Mouse (Mus musculus) hindbrain, embryonic 10.5 days (tissue): ENCODE results near the gene Gltp. TPM values are rescaled to one million over a fixed set of nuclear protein-coding genes. Genes with fewer than 3 reads are reported as not detected.

Experiments
- DNase-seq: peaks from one replicate; pipeline ENCODE4 v3.0.0-alpha.2; 2017; ENCODE audit warnings: low spot score
- H3K27ac ChIP-seq: fragments of 300-500 bp; sonication (generic); 2 replicates; pipeline ENCODE4 v1.5.1; 2016; ENCODE audit warnings: mild to moderate bottlenecking, moderate library complexity
- H3K27me3 ChIP-seq: fragments of 300-500 bp; sonication (generic); 2 replicates; pipeline ENCODE4 v1.6.1; 2016; ENCODE audit warnings: mild to moderate bottlenecking; ENCODE audit not compliant: poor library complexity, insufficient read depth, severe bottlenecking
- H3K36me3 ChIP-seq: fragments of 300-500 bp; sonication (generic); 2 replicates; pipeline ENCODE4 v1.6.1; 2016; ENCODE audit warnings: mild to moderate bottlenecking, moderate library complexity
- H3K4me1 ChIP-seq: fragments of 300-500 bp; sonication (generic); replicated peaks from 2 replicates; pipeline ENCODE4 v1.6.1; 2016; ENCODE audit warnings: mild to moderate bottlenecking
- H3K4me3 ChIP-seq: fragments of 300-500 bp; sonication (generic); 2 replicates; pipeline ENCODE4 v1.5.1; 2016; ENCODE audit warnings: mild to moderate bottlenecking, moderate library complexity
- H3K9me3 ChIP-seq: fragments of 300-500 bp; sonication (generic); 2 replicates; pipeline ENCODE4 v1.6.1; 2016; ENCODE audit warnings: mild to moderate bottlenecking, moderate library complexity
- WGBS: fragments of 180-500 bp; shearing (Covaris S2); methylation state at CpG from one replicate; pipeline ENCODE4 v1.1.7; 2016; 5-methylcytosine and 5-hydroxymethylcytosine counted together
- polyA plus RNA-seq: library from polyadenylated mRNA; unstranded; fragments of >200 nt; fragmentation: Nextera tagmentation; extraction: Ambion mirVana; gene quantifications from 2 replicates; pipeline ENCODE4 v1.2.1, GENCODE M21; 2016

Gltp gene
- polyA plus RNA-seq, 1 experiment from 2014 or later = 80.4 TPM

DNA sequence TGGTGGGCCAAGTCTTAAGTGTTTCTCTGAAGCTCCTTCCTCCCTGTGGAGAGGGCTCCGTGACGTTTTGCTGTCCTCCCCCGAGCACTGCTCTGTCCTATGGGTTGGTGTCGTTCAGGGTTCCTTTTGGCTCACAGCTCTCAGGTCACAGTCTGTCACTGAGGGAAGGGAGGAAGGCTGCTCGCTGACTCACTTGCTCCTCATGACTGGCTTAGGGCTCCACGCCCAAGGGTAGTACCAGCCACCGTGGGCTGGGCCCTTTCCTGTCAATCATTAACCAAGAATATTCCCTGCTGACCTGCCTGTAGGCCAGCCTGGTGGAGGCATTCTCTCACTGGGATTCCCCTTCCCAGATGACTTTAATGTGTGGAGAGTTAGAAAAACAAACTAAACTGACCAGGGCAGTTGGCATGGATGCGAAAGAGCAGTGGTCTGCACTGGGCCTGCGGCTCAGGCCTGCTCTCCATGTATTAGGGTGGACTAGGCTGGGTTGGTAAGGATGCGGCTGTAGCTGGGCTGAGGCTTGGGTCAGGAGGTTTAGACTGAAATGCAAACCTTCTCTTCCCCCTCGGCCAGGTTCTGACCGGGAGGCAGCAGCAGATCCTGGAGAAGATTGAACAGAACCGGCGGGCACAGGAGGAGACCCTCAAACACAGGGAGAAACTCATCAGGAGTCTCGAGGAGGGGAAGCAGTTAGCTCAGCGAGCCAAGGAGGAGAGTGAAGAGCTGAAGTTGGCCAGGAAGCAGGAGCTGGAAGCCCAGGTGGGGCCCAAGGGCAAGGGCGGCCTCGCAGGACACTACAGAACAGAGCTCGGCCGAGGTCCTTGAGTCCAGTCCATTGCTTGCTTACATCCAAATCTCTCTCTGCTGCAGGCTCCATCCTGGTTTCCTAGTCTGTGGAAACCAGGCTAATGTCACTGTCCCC is 28.5 kb upstream of the Gltp start:
- WGBS = 89% methylated on average over 20 of the region's 20 CpGs
- DNase-seq = no peak
- no peak overlapping the region for H3K27ac ChIP-seq
- no peaks in the 10 kb centered on the region for H3K27me3 ChIP-seq
- H3K36me3 ChIP-seq = peaks cover 100% of the 10 kb centered on the region
- peaks cover 6% of the 10 kb centered on the region; the same call in 1 of the 2 replicates for H3K9me3 ChIP-seq
- no peaks in the 10 kb centered on the region for H3K4me1 ChIP-seq
- H3K4me3 ChIP-seq = no peak overlapping the region

DNA sequence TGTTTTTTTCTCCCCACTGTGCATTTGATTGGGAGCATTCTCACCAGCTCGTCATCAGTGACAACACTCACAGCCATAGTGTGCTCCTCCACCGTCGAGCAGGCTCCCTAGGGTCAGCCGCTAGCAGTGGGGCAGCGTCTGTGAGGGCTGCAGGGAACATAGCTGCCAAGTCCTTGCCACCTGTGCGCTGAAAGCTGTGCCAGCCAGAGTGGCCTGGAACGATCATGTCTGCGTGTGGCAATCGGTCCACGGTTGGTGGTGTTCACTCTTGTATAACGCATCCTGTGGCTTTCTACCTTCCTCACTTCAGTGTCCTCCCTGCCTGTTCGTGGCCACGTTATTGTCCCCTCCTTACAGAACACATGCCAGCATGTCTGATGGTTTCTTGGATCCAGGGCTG is 27.7 kb upstream of the Gltp start:
- H3K9me3 ChIP-seq = no peaks in the 10 kb centered on the region
- H3K27ac ChIP-seq = no peak overlapping the region
- H3K4me3 ChIP-seq = no peak overlapping the region
- no peaks in the 10 kb centered on the region for H3K27me3 ChIP-seq
- no peak for DNase-seq
- H3K36me3 ChIP-seq = peaks cover 100% of the 10 kb centered on the region
- WGBS = 87% methylated on average over 13 of the region's 13 CpGs
- H3K4me1 ChIP-seq = no peaks in the 10 kb centered on the region

DNA sequence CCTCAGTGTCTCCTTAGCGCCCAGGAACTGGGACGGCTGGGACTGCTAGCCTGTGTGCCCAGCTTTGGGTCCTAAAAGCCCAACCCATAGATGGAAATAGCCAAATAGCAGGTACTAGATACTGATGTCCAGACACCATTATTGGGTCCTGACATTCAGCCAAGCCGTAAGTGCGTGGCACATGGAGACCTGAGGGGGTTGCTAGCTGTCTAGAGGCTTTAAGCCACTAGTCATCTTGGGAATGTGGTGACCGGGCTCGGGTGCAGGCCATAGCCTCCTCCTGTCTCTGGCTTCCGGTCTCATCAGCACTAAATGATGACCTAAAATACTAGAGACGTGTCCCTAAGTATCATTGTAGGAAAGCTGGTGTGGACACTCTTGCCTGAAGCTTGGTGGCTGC is 27.2 kb upstream of the Gltp start:
- Histone ChIP-seq H3K9me3 (no peaks in the 10 kb centered on the region), H3K27ac (no peak overlapping the region), H3K36me3 (peaks cover 100% of the 10 kb centered on the region), H3K4me3 (no peak overlapping the region), H3K27me3 (no peaks in the 10 kb centered on the region), H3K4me1 (no peaks in the 10 kb centered on the region)
- DNase-seq = no peak
- WGBS = 95% methylated on average over 8 of the region's 8 CpGs

DNA sequence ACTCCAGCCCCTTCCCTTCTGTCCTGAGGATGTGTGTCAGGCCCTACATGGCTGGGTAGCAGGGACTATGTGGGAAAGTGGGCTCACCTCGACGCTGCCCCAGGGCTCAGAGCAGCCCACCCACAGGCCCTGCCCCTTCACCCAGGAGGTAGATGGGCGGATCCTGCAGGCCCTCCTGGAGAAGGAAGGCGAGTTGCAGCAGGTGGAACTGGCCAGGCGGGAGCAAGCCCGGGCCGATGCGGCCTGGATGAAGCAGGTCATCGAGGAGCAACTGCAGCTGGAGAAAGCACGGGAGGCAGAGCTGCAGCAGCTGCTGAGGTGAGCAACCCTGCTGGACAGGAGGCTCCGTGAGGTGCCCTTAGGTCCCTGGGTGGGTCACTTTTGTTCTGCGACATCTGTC is 26.5 kb upstream of the Gltp start:
- Histone ChIP-seq H3K9me3 (no peaks in the 10 kb centered on the region), H3K4me1 (no peaks in the 10 kb centered on the region), H3K27ac (no peak overlapping the region), H3K36me3 (peaks cover 100% of the 10 kb centered on the region), H3K27me3 (no peaks in the 10 kb centered on the region), H3K4me3 (no peak overlapping the region)
- no peak for DNase-seq
- WGBS = 91% methylated on average over 12 of the region's 12 CpGs

DNA sequence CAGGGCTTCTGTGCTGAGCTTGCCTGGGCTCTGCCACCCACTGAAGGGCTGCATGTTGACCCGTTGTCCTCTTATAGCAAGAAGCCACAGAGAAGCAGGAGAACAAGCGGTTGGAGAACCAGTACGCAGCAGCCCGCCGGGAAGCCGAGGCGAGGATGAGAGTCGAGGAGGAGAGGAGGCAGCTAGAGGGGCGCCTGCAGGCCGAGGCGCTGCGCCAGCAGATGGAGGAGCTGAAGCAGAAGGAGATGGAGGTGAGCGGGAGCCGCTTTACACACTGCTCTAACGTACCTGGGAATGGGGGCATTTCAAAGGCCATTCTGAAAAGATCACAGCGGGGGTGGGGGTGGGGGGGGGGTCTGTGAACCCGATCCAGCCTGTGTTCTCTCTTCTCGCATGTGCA is 23.8 kb upstream of the Gltp start:
- Histone ChIP-seq H3K27me3 (no peaks in the 10 kb centered on the region), H3K4me3 (no peak overlapping the region), H3K4me1 (no peaks in the 10 kb centered on the region), H3K36me3 (peaks cover 100% of the 10 kb centered on the region), H3K27ac (no peak overlapping the region), H3K9me3 (no peaks in the 10 kb centered on the region)
- 92% methylated on average over 18 of the region's 18 CpGs for whole genome bisulfite sequencing
- DNase-seq = no peak

DNA sequence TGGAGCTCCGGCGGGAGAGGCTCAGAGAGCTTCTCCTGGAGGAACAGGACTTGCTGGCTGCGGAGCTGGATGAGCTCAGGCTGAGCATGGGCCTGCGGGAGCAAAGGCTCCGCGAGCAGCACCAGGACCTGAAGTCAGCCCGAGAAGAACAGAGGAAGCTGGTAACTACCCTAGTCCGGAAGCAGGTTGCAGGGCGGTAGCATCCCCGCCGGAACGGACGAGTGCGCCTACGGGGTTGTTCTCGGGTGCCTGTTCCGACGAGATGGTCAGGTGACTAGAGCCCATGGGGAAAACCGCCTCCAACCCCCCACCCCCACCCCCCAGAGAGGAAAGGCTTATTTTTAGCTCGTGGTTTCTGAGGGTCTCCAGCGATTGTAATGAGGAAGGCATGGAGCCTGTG is 18.6 kb upstream of the Gltp start:
- 0 out of 2 replicates have a peak overlapping the region, but pooled peaks have one; percentile 89 for H3K4me3 ChIP-seq
- no peak overlapping the region for H3K27ac ChIP-seq
- no peaks in the 10 kb centered on the region for H3K9me3 ChIP-seq
- H3K4me1 ChIP-seq = peaks cover 19% of the 10 kb centered on the region
- 94% methylated on average over 21 of the region's 21 CpGs for WGBS
- H3K27me3 ChIP-seq = no peaks in the 10 kb centered on the region
- peaks cover 54% of the 10 kb centered on the region for H3K36me3 ChIP-seq
- no peak for DNase-seq

DNA sequence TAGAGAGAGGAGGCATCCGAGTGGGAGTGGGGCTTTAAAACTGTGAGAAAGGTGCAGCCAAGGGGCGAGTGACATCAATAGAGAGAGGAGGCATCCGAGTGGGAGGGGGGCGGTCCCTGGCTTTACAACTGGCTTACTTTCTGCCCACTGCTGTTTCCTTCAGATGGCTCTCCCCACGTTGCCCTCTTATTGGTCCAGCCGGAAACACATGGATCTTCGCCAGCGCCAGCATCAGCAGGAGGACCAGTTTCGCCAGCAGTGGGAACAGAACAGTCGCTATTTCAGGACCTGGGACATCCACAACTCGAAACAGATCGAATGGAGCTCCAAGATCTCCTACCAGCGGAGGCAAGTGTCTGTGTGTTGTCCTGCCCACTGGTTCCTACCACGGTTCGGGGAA is 17.7 kb upstream of the Gltp start:
- DNase-seq = no peak
- peak overlapping the region; percentile 89 for H3K4me3 ChIP-seq
- no peaks in the 10 kb centered on the region for H3K9me3 ChIP-seq
- no peaks in the 10 kb centered on the region; the same call in 1 of the 2 replicates for H3K27me3 ChIP-seq
- H3K27ac ChIP-seq = no peak overlapping the region
- H3K36me3 ChIP-seq = peaks cover 45% of the 10 kb centered on the region
- H3K4me1 ChIP-seq = peaks cover 19% of the 10 kb centered on the region
- WGBS = 56% methylated on average over 15 of the region's 15 CpGs

DNA sequence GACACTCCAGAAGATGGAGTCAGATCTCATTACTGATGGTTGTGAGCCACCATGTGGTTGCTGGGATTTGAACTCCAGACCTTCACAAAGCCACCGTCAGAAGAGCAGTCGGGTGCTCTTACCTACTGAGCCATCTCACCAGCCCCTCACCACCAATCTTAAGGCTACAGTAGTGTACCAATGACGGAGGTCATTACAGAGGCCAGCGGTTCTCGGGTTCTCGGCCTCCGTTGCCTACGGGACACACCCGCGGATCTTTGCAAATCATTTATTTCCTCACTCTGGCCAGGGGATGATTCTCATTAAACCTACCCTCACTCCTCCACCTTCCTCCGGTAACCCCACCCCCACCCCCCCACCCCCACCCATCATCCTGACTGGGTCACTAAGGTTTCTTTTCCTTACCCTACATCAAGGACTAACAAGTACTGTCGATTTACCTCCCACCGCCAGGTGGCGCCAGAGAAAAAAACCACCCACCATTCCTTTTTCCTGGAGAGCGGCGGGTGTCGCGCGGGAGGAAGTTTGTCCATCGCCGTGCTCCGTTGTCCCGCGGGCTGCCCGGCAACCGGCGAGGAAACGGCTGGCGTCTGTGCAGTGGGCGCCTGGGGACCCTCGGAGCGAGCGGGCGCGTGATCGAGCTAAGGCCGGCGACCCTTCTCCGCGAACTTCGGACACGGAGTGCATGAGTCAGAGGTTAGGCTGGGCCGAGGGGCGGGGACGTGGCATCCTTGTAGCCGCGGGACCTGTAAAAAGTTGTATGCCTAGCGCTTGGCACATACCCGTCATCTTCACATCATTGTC is 16.7 kb upstream of the Gltp start, which contains the start of gene Tchp:
Tchp (plus strand) TSS at position 496 of the 804 bp plus-strand sequence.
- peaks cover 22% of the 10 kb centered on the region for H3K4me1 ChIP-seq
- H3K27me3 ChIP-seq = no peaks in the 10 kb centered on the region; the same call in 1 of the 2 replicates
- peak; percentile 96 for DNase-seq
- H3K4me3 ChIP-seq = peak within 1 kb of the TSS; percentile 89
- H3K27ac ChIP-seq = peak within 1 kb of the TSS; percentile 90
- WGBS = 3% methylated on average over 49 of the region's 49 CpGs
- H3K36me3 ChIP-seq = peaks cover 35% of the 10 kb centered on the region
- no peaks in the 10 kb centered on the region for H3K9me3 ChIP-seq

DNA sequence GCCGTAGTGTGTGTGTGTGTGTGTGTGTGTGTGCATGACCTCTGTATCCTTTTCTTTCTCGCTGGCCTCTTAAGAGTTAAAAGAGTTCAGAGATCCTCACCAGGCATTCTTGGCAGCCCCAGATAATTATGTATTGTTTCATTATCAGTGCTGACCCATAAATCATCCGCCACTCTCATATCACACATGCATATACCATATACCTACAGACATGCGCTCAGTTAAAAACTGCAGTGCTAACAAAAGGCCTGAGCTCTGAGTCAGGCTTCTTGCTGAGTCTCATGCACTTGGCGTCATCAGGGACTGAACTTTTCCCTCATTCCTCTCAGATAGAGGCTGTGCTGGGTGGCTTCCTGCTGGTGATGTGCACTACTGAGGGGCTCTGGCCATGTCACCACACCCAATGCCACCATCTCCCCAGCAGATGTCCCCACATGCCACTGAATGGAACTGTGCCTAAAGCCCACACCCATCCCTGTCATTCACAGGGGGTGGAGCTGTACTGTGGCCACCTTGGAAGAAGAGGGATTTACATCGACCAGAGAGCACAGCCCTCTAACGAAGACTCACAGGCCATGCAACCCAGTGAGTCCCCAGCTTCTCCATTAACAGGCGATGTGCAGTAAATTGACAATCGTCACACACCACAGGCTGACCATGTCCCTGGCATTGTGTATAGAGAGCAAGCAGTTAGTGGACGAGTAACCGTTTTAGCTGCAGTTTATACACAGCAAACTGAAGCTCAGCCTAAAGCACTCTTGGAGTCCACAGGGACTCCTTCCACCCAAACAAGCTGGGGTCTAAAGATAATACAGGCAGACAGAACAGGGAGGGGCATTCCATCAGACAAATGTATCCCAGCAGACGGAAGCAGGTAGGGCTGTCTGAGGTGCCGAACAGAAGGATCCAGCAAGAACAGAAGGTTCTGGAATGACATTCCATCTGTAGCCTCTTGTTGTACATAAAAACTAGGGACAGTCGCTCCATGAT is 11.9 kb upstream of the Gltp start:
- Histone ChIP-seq H3K27me3 (no peaks in the 10 kb centered on the region; the same call in 1 of the 2 replicates), H3K27ac (no peak overlapping the region), H3K4me3 (no peak overlapping the region), H3K36me3 (no peaks in the 10 kb centered on the region), H3K9me3 (no peaks in the 10 kb centered on the region), H3K4me1 (peaks cover 9% of the 10 kb centered on the region)
- peak; percentile 42 for DNase-seq
- 63% methylated on average over 14 of the region's 14 CpGs for WGBS

DNA sequence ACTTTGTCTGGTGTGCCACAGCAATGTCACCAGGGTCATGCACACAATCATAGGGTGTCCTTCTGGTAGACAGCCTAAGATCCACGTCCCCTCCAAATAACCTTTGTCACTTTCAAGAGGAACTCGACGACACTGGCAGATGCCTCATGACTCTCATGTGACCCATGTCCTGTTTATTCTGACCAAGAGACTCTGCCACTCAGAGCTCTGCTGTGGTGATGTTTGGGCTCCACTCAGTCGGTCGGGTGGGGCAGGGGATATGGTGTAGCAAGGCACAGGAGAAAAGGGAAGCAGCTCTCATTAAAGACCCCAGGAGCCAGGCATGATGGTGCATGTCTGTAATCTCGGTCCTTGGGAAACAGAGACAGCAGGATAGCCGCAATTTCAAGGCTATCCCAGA is 8.2 kb upstream of the Gltp start:
- no peak overlapping the region for H3K27ac ChIP-seq
- DNase-seq = no peak
- H3K27me3 ChIP-seq = no peaks in the 10 kb centered on the region; the same call in 1 of the 2 replicates
- 76% methylated on average over 7 of the region's 7 CpGs for WGBS
- H3K36me3 ChIP-seq = no peaks in the 10 kb centered on the region
- no peak overlapping the region for H3K4me3 ChIP-seq
- H3K9me3 ChIP-seq = no peaks in the 10 kb centered on the region
- H3K4me1 ChIP-seq = peaks cover 4% of the 10 kb centered on the region; the same call in 1 of the 2 replicates

DNA sequence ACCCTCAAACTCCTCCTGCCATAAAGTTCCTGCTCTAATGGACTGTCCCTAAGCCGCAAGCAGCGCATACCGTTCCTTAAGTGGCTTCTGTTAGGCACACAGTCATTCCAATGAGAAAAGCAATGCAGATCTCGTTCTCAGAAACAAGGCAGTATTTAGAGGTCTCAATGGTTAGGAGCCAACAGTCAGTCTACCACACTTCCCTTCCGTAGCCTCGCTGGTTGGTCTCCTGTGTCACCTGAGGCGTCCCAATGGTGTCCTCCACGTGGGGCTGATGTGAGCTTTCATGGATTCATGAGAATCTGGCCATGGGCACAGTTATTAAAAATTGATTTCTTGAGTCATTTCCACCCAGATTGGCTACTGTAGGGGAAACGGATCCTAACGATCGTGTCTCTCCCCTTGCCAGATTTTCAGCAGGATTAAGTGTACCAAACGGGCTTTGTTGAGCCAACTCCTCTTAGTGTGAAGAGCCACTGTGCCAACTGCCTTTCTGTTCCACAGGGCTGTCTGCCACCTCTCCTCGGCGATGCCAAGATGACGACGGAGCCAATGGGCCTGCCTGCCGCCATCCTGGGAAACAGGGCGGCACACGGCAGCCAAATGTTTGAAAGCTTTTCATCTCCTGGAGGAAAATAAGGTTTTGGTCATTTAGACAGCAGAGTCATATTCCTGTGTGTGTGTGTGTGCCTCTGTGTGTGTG is 7.4 kb upstream of the Gltp start:
- no peaks in the 10 kb centered on the region for H3K36me3 ChIP-seq
- no peak overlapping the region for H3K4me3 ChIP-seq
- DNase-seq = no peak
- 90% methylated on average over 19 of the region's 19 CpGs for WGBS
- H3K9me3 ChIP-seq = no peaks in the 10 kb centered on the region
- H3K27ac ChIP-seq = no peak overlapping the region
- H3K4me1 ChIP-seq = peaks cover 4% of the 10 kb centered on the region; the same call in 1 of the 2 replicates
- no peaks in the 10 kb centered on the region for H3K27me3 ChIP-seq
